Mouse (Mus musculus): ENCODE data around the gene Ier5l.

DNA sequence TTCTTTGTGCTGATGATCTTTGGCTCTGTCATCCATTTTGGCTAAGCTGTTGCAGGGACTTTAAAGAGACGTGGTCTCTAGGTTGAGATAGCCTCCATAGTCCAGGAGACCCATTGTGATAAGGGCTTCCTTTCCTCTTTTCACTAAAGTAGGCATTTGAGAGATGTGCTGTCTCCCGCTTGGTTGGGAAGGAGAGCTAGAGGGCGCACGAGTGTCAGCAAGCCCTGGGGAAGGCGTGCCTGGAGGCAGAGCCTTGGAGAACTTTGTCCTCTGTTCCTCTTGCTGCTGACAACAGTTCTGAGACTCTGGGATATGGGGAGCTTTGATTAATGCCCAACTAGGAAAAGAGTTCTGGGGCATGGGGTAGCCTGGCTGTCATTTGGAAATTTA, 37.9 kb downstream of the Ier5l start:
- no peak for TF ChIP-seq ZNF384 (IDR thresholded peaks at IDR 0.05; ENCODE audit: low read depth, low read length)
- TF ChIP-seq CHD2 (IDR thresholded peaks at IDR 0.05; ENCODE audit: low read depth, low read length) = no peak
- no peak for TF ChIP-seq HCFC1 (IDR thresholded peaks at IDR 0.05; ENCODE audit: borderline replicate concordance, insufficient read depth, low read length)
- no peak for TF ChIP-seq MAFK (IDR thresholded peaks at IDR 0.05; ENCODE audit: insufficient read depth, low read depth, low read length)
- TF ChIP-seq ZC3H11A (IDR thresholded peaks at IDR 0.05; ENCODE audit: borderline replicate concordance, low read depth, low read length) = no peak; the same call in 1 of the 2 replicates

Measured in ES-E14 (cell line).